In genomic region chr7:125491760-125492159, GRCm38 (mm10) we compare ENCODE assay signal across 8 mouse cellular contexts. TPM values are rescaled to one million over a fixed set of nuclear protein-coding genes. Genes with fewer than 3 reads are reported as not detected.
DNase-seq lines count a peak whose midpoint lies in the region; ATAC-seq and TF ChIP-seq lines count a peak whose summit lies in the region.

No protein-coding gene starts in this region.

- no peak for DNase-seq in layer of hippocampus, adult 2 months (ENCODE audit: low spot score in 2 of 2)
- DNase-seq in layer of hippocampus, postnatal 25 days (ENCODE audit: extremely low spot score in 1 of 2, low spot score in 1 of 2) = no peak
- DNase-seq in embryonic facial prominence, embryonic 11.5 days (ENCODE audit: low spot score) = no peak
- DNase-seq in hindbrain, postnatal 0 days (ENCODE audit: low spot score) = no peak
- no peak for DNase-seq in midbrain, postnatal 0 days (ENCODE audit: low spot score)
- no peak for DNase-seq in adrenal gland, adult 18-20 months (ENCODE audit: low spot score in 2 of 2)
- DNase-seq in left cerebral cortex, adult 8-10 months (ENCODE audit: low spot score in 2 of 2) = no peak
- no peak for DNase-seq in cerebellum, postnatal 4 days (ENCODE audit: low spot score in 2 of 2)

- TF ChIP-seq CTCF in layer of hippocampus, adult 2 months (conservative IDR thresholded peaks at IDR 0.05) = no peak
- no peak for TF ChIP-seq CTCF in hindbrain, postnatal 0 days (IDR thresholded peaks at IDR 0.05; ENCODE audit: low read depth)
- no peak for TF ChIP-seq CTCF in midbrain, postnatal 0 days (IDR thresholded peaks at IDR 0.05)

- peak; percentile 11; the same call in 1 of the 2 replicates for ATAC-seq in embryonic facial prominence, embryonic 11.5 days (replicated peaks; ENCODE audit: insufficient number of reproducible peaks, low FRiP score, low TSS enrichment, low read depth)
- no peak; the same call in 1 of the 2 replicates for ATAC-seq in hindbrain, postnatal 0 days
- ATAC-seq in midbrain, postnatal 0 days (ENCODE audit: low FRiP score) = no peak; the same call in 1 of the 2 replicates

- no peaks in the 10 kb centered on the region for H3K27me3 ChIP-seq in embryonic facial prominence, embryonic 11.5 days (ENCODE audit: control insufficient read depth, insufficient read depth, low read length)
- no peaks in the 10 kb centered on the region for H3K27me3 ChIP-seq in hindbrain, postnatal 0 days (ENCODE audit: insufficient read depth, low read length)
- no peaks in the 10 kb centered on the region for H3K27me3 ChIP-seq in midbrain, postnatal 0 days (ENCODE audit: insufficient read depth, low read length)

- peak overlapping the region; percentile 63 for H3K4me2 ChIP-seq in embryonic facial prominence, embryonic 11.5 days (ENCODE audit: low read depth, low read length)
- H3K4me2 ChIP-seq in hindbrain, postnatal 0 days (ENCODE audit: low read depth, low read length) = peak overlapping the region; percentile 55
- H3K4me2 ChIP-seq in midbrain, postnatal 0 days (ENCODE audit: low read depth, low read length, poor library complexity, severe bottlenecking) = peak overlapping the region; percentile 68

- peak overlapping the region; percentile 93 for H3K4me3 ChIP-seq in layer of hippocampus, adult 2 months
- peak overlapping the region; percentile 58 for H3K4me3 ChIP-seq in embryonic facial prominence, embryonic 11.5 days (ENCODE audit: low read depth, low read length)
- H3K4me3 ChIP-seq in hindbrain, postnatal 0 days (ENCODE audit: low read length) = peak overlapping the region; percentile 55
- H3K4me3 ChIP-seq in midbrain, postnatal 0 days (ENCODE audit: low read depth, low read length) = peak overlapping the region; percentile 56

- H3K27ac ChIP-seq in layer of hippocampus, adult 2 months = peak overlapping the region; percentile 93
- peak overlapping the region; percentile 36; the same call in 1 of the 2 replicates for H3K27ac ChIP-seq in embryonic facial prominence, embryonic 11.5 days (replicated peaks; ENCODE audit: low read depth, low read length)
- H3K27ac ChIP-seq in hindbrain, postnatal 0 days = peak overlapping the region; percentile 73
- peak overlapping the region; percentile 79 for H3K27ac ChIP-seq in midbrain, postnatal 0 days (ENCODE audit: low read depth, low read length)

- no peaks in the 10 kb centered on the region for H3K4me1 ChIP-seq in embryonic facial prominence, embryonic 11.5 days (ENCODE audit: control insufficient read depth, insufficient read depth, low read length)
- H3K4me1 ChIP-seq in hindbrain, postnatal 0 days (ENCODE audit: insufficient read depth, low read length) = peaks cover 7% of the 10 kb centered on the region
- peaks cover 10% of the 10 kb centered on the region; the same call in 1 of the 2 replicates for H3K4me1 ChIP-seq in midbrain, postnatal 0 days (ENCODE audit: insufficient read depth, low read length)

- peak overlapping the region; percentile 73 for H3K9ac ChIP-seq in embryonic facial prominence, embryonic 11.5 days (replicated peaks; ENCODE audit: low read length)
- peak overlapping the region; percentile 55 for H3K9ac ChIP-seq in hindbrain, postnatal 0 days (replicated peaks; ENCODE audit: low read length)
- H3K9ac ChIP-seq in midbrain, postnatal 0 days (replicated peaks; ENCODE audit: low read length, poor library complexity, severe bottlenecking) = peak overlapping the region; percentile 64

- no peaks in the 10 kb centered on the region for H3K36me3 ChIP-seq in embryonic facial prominence, embryonic 11.5 days (replicated peaks; ENCODE audit: control insufficient read depth, insufficient read depth, low read depth, low read length)
- H3K36me3 ChIP-seq in hindbrain, postnatal 0 days (ENCODE audit: insufficient read depth, low read length) = no peaks in the 10 kb centered on the region
- H3K36me3 ChIP-seq in midbrain, postnatal 0 days (ENCODE audit: insufficient read depth, low read length) = no peaks in the 10 kb centered on the region

- no peaks in the 10 kb centered on the region for H3K9me3 ChIP-seq in embryonic facial prominence, embryonic 11.5 days (replicated peaks; ENCODE audit: control insufficient read depth, low read length)
- H3K9me3 ChIP-seq in hindbrain, postnatal 0 days (ENCODE audit: low read length) = no peaks in the 10 kb centered on the region
- H3K9me3 ChIP-seq in midbrain, postnatal 0 days (ENCODE audit: low read length) = no peaks in the 10 kb centered on the region

- 24% methylated on average over 12 of the region's 12 CpGs for WGBS in embryonic facial prominence, embryonic 11.5 days
- 15% methylated on average over 12 of the region's 12 CpGs for WGBS in hindbrain, postnatal 0 days
- 14% methylated on average over 12 of the region's 12 CpGs for WGBS in midbrain, postnatal 0 days

RNA-seq across cellular contexts. Expression of gene Nsmce1, which starts 0.4 kb away (rescaled TPM):
- 10 to 100 TPM; 16.0 to 16.4 TPM for total RNA-seq in layer of hippocampus, adult 2 months (2021)
- total RNA-seq in layer of hippocampus, postnatal 25 days (2021) = 10 to 100 TPM; 16.6 to 18.1 TPM
- polyA plus RNA-seq in embryonic facial prominence, embryonic 11.5 days (2014; fragmentation: Nextera tagmentation; extraction: Ambion mirVana) = 119 and 132 TPM in 2 replicates
- total RNA-seq in hindbrain, postnatal 0 days (2014; rRNA removed) = 21.3 and 27.8 TPM in 2 replicates
- 87.9 and 88.6 TPM in 2 replicates for polyA plus RNA-seq in hindbrain, postnatal 0 days (2015; fragmentation: Nextera tagmentation; extraction: Ambion mirVana)
- 23.1 and 25.2 TPM in 2 replicates for total RNA-seq in midbrain, postnatal 0 days (2014; rRNA removed)
- 77.8 and 81.9 TPM in 2 replicates for polyA plus RNA-seq in midbrain, postnatal 0 days (2015; fragmentation: Nextera tagmentation; extraction: Ambion mirVana)
- 10 to 100 TPM; 28.7 to 36.5 TPM for total RNA-seq in adrenal gland, adult 18-20 months (2021)
- 10 to 100 TPM; 15.0 to 17.3 (median 16.7) TPM for total RNA-seq in left cerebral cortex, adult 8-10 months (2022)

RNA-seq across cellular contexts. Expression of gene Kdm8, which starts 47.3 kb away (rescaled TPM):
- total RNA-seq in layer of hippocampus, adult 2 months (2021) = 1 to 10 TPM; 3.8 to 4.5 TPM
- 1 to 10 TPM; 3.9 to 5.6 TPM for total RNA-seq in layer of hippocampus, postnatal 25 days (2021)
- 11.3 and 11.9 TPM in 2 replicates for polyA plus RNA-seq in embryonic facial prominence, embryonic 11.5 days (2014; fragmentation: Nextera tagmentation; extraction: Ambion mirVana)
- total RNA-seq in hindbrain, postnatal 0 days (2014; rRNA removed) = 7.2 and 7.5 TPM in 2 replicates
- 4.1 and 5.0 TPM in 2 replicates for polyA plus RNA-seq in hindbrain, postnatal 0 days (2015; fragmentation: Nextera tagmentation; extraction: Ambion mirVana)
- total RNA-seq in midbrain, postnatal 0 days (2014; rRNA removed) = 5.4 and 8.8 TPM in 2 replicates
- polyA plus RNA-seq in midbrain, postnatal 0 days (2015; fragmentation: Nextera tagmentation; extraction: Ambion mirVana) = 2.6 and 3.2 TPM in 2 replicates
- 1 to 10 TPM; 2.6 to 4.1 TPM for total RNA-seq in adrenal gland, adult 18-20 months (2021)
- total RNA-seq in left cerebral cortex, adult 8-10 months (2022) = 1 to 10 TPM; 4.7 to 5.4 (median 5.3) TPM

Comparison
In these comparisons a context has a peak if more than half of its experiments do, and no peak if none do; other contexts are left out.
1. H3K27ac ChIP-seq: peak in every context shown above with its lines; median percentile 93 in layer of hippocampus, adult 2 months; 79 in midbrain, postnatal 0 days; 73 in hindbrain, postnatal 0 days; 36 in embryonic facial prominence, embryonic 11.5 days.